Comparison of ENCODE assay signal across 8 mouse cellular contexts in genomic region chr16:85799971-85800370, GRCm38 (mm10). TPM values are rescaled to one million over a fixed set of nuclear protein-coding genes. Genes with fewer than 3 reads are reported as not detected.
A peak's percentile ranks its signal among the peaks of the same experiment; 100 is the strongest.
DNase-seq lines count a peak whose midpoint lies in the region; ATAC-seq and TF ChIP-seq lines count a peak whose summit lies in the region.

No protein-coding gene starts in this region.

- no peak for TF ChIP-seq EP300 in liver, postnatal 0 days (IDR thresholded peaks at IDR 0.05; ENCODE audit: low read depth)

- 77% methylated on average over 9 of the region's 9 CpGs for WGBS in hindbrain, embryonic 12.5 days
- 60% methylated on average over 9 of the region's 9 CpGs for WGBS in liver, postnatal 0 days (ENCODE audit: insufficient replicate concordance)

- no peak for ATAC-seq in hindbrain, embryonic 12.5 days (ENCODE audit: low FRiP score)
- ATAC-seq in liver, postnatal 0 days = no peak
- no peak for ATAC-seq in frontal cortex, adult (ENCODE audit: low TSS enrichment)
- no peak for ATAC-seq in cerebellum, adult (ENCODE audit: insufficient number of reproducible peaks, low FRiP score, low TSS enrichment)

- no peaks in the 10 kb centered on the region for H3K9me3 ChIP-seq in hindbrain, embryonic 12.5 days (replicated peaks)
- H3K9me3 ChIP-seq in liver, postnatal 0 days (ENCODE audit: low read length) = no peaks in the 10 kb centered on the region

- no peak overlapping the region for H3K27ac ChIP-seq in hindbrain, embryonic 12.5 days
- no peak overlapping the region for H3K27ac ChIP-seq in liver, postnatal 0 days (ENCODE audit: low read depth)

- H3K9ac ChIP-seq in hindbrain, embryonic 12.5 days = no peak overlapping the region
- no peak overlapping the region for H3K9ac ChIP-seq in liver, postnatal 0 days (replicated peaks)

- peak overlapping the region; percentile 4; the same call in 1 of the 2 replicates for H3K4me3 ChIP-seq in hindbrain, embryonic 12.5 days
- H3K4me3 ChIP-seq in liver, postnatal 0 days (ENCODE audit: low read depth, low read length) = peak overlapping the region; percentile 58; the same call in 1 of the 2 replicates

- peaks cover 18% of the 10 kb centered on the region; the same call in 1 of the 2 replicates for H3K36me3 ChIP-seq in hindbrain, embryonic 12.5 days
- peaks cover 12% of the 10 kb centered on the region for H3K36me3 ChIP-seq in liver, postnatal 0 days (replicated peaks; ENCODE audit: insufficient read depth, low read length)

- no peaks in the 10 kb centered on the region for H3K27me3 ChIP-seq in hindbrain, embryonic 12.5 days
- peaks cover 22% of the 10 kb centered on the region; the same call in 1 of the 2 replicates for H3K27me3 ChIP-seq in liver, postnatal 0 days (ENCODE audit: insufficient read depth, low read length)

- peak overlapping the region; percentile 99; the same call in 1 of the 2 replicates for H3K4me2 ChIP-seq in hindbrain, embryonic 12.5 days (replicated peaks)
- H3K4me2 ChIP-seq in liver, postnatal 0 days (ENCODE audit: low read depth, low read length) = peak overlapping the region; percentile 84

- DNase-seq in heart, adult 11 months = peak; percentile 88
- DNase-seq in heart, adult 8-10 months (ENCODE audit: low spot score) = no peak
- peak; percentile 41 for DNase-seq in 3134 (ENCODE audit: extremely low read depth, insufficient read length, low spot score)
- no peak for DNase-seq in liver, postnatal 0 days
- no peak for DNase-seq in adrenal gland, postnatal 4 days (ENCODE audit: low spot score in 2 of 2)

- no peak for TF ChIP-seq CTCF in liver, postnatal 0 days (IDR thresholded peaks at IDR 0.05; ENCODE audit: low read depth)

- peaks cover 14% of the 10 kb centered on the region for H3K4me1 ChIP-seq in hindbrain, embryonic 12.5 days
- peaks cover 4% of the 10 kb centered on the region; the same call in 1 of the 2 replicates for H3K4me1 ChIP-seq in liver, postnatal 0 days (ENCODE audit: insufficient read depth)

RNA-seq across cellular contexts. Expression of gene Adamts1, which starts 2.9 kb away (rescaled TPM):
- total RNA-seq in heart, adult 8-10 months (2022) = 10 to 100 TPM; 23.1 to 26.8 (median 25.4) TPM
- 22.8 and 26.7 TPM in 2 replicates for polyA plus RNA-seq in hindbrain, embryonic 12.5 days (2016; fragmentation: Nextera tagmentation; extraction: Ambion mirVana)
- 5.2 and 7.0 TPM in 2 replicates for polyA plus RNA-seq in liver, postnatal 0 days (2015; fragmentation: Nextera tagmentation; extraction: Ambion mirVana)
- total RNA-seq in adrenal gland, postnatal 4 days (2021) = 10 to 100 TPM; 20.6 to 40.2 TPM

Comparison
In these comparisons a context has a peak if more than half of its experiments do, and no peak if none do; other contexts are left out.
1. DNase-seq: peak in heart, adult 11 months (single experiment) and 3134 (single experiment); none in heart, adult 8-10 months (single experiment), liver, postnatal 0 days (single experiment) and adrenal gland, postnatal 4 days (0 of 2).